Mouse (Mus musculus) spleen, postnatal 14 days (tissue): ENCODE results near the gene Krt26.

ENCODE experiments used
- DNase-seq, 2 experiments: peaks; one replicate each; pipeline ENCODE4 v3.0.0; 2021 to 2022; ENCODE audit warnings: low spot score in 2 of 2

Gene Krt26

GRCm38 (mm10) chr11:99337866-99338265 lies at the start of gene Krt26:
Gene Krt26, minus strand, starts transcription at chr11:99337966.
- no peak for DNase-seq

GRCm38 (mm10) chr11:99385813-99386721 lies 48.3 kb upstream of the Krt26 start:
- peak; percentile 46 to 73 for DNase-seq

- peak in 1 of 2 experiments; percentile 52 for DNase-seq
These were observed 41.8 kb upstream of the Krt26 start for GRCm38 (mm10) chr11:99379568-99379967.

- no peak for DNase-seq
These were observed 37.0 kb upstream of the Krt26 start, which contains the start of gene Krt28 for GRCm38 (mm10) chr11:99374803-99375202. Gene Krt28, minus strand, starts transcription at chr11:99374903.

- DNase-seq = no peak
These were observed 32.2 kb upstream of the Krt26 start for GRCm38 (mm10) chr11:99369853-99370451.

GRCm38 (mm10) chr11:99369229-99369628 lies 31.5 kb upstream of the Krt26 start:
- no peak for DNase-seq

- no peak for DNase-seq
These were observed 29.0 kb upstream of the Krt26 start for GRCm38 (mm10) chr11:99366791-99367190.

- no peak for DNase-seq
These were observed 26.6 kb upstream of the Krt26 start for GRCm38 (mm10) chr11:99364412-99364811.

- DNase-seq = no peak
These were observed 23.7 kb upstream of the Krt26 start for GRCm38 (mm10) chr11:99361423-99361822.

GRCm38 (mm10) chr11:99351004-99351403 lies 13.2 kb upstream of the Krt26 start, which contains the start of gene Krt27:
Gene Krt27, minus strand, starts transcription at chr11:99351104.
- DNase-seq = no peak

- no peak for DNase-seq
These were observed 1.6 kb upstream of the Krt26 start for GRCm38 (mm10) chr11:99339299-99339847.

GRCm38 (mm10) chr11:99333426-99333825 lies 4.3 kb downstream of the Krt26 start:
- DNase-seq = no peak

GRCm38 (mm10) chr11:99329655-99330054 lies 8.1 kb downstream of the Krt26 start:
- no peak for DNase-seq

GRCm38 (mm10) chr11:99322851-99323250 lies 14.9 kb downstream of the Krt26 start, which contains the start of gene Krt25:
Gene Krt25, minus strand, starts transcription at chr11:99322951.
- DNase-seq = no peak

- DNase-seq = no peak
These were observed 16.7 kb downstream of the Krt26 start for GRCm38 (mm10) chr11:99321094-99321493.

- DNase-seq = no peak
These were observed 18.6 kb downstream of the Krt26 start for GRCm38 (mm10) chr11:99319127-99319526.

- no peak for DNase-seq
These were observed 21.2 kb downstream of the Krt26 start for GRCm38 (mm10) chr11:99316543-99316942.

- DNase-seq = no peak
These were observed 23.2 kb downstream of the Krt26 start for GRCm38 (mm10) chr11:99314594-99314993.

- no peak for DNase-seq
These were observed 26.9 kb downstream of the Krt26 start for GRCm38 (mm10) chr11:99310882-99311281.

GRCm38 (mm10) chr11:99307579-99307978 lies 30.2 kb downstream of the Krt26 start:
- DNase-seq = peak; percentile 19 to 46

- DNase-seq = no peak
These were observed 42.7 kb downstream of the Krt26 start for GRCm38 (mm10) chr11:99295039-99295438.

- peak; percentile 15 to 43 for DNase-seq
These were observed 44.9 kb downstream of the Krt26 start for GRCm38 (mm10) chr11:99292846-99293245.
